Mouse (Mus musculus): ENCODE data around the gene Ncapd2.
A peak's percentile ranks its signal among the peaks of the same experiment; 100 is the strongest.

Ncapd2 gene

DNA sequence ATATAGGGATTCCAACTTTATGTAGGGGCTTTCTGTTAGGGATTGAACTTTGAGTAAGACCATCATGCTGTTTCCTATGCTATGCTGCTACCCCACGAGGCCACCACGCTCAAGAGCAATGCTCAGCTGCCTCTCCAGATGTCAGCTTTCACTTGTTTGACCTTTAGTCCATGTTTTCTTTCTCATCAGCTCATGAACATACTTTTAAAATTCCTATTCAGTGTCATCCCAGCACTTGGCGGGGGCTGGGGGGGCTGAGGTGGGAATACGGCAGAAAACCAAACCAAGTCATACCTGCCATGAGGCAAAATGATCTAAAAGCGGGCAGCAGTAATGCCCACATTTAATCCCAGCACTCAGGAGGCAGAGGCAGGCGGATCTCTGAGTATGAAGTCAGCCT, 21.6 kb upstream of the Ncapd2 start:
- no peak for DNase-seq

DNA sequence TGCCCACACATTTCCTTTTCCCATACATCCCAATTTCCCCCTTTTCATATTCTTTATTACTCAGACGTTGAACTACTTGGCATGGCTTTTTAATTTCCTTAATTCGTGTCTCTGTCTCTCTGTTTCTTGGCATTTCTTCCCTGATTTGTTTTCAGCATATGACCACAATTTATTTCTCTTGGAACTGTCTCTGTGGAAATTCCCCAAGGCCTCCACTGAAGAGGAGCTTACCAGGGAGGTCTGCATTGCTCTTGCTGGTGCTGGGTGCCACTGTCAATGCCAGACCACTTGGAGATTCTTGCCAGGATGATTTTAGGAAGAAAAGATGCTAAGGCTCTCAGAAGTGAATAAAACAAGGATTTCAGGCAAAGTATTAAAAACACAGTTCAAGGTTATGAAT, 21.1 kb upstream of the Ncapd2 start:
- DNase-seq, result no peak

DNA sequence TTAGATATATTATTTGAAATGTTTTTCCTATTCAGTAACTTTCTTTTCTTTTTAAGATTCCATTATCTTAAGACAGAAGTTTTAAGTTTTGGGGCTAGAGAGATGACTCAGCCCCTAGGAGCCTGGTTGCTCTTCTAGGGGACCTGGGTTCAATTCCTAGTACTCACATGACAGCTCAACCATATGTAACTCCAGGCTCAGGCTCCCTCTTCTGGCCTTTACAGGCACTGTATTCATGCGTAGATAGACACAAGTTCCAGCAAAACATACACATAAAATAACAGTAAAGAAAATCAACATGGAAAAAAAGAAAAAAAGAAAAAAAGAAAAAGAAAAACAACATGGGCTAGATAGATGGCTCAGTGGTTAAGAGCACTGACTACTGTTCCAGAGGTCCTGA, 18.9 kb upstream of the Ncapd2 start:
- DNase-seq, result no peak

DNA sequence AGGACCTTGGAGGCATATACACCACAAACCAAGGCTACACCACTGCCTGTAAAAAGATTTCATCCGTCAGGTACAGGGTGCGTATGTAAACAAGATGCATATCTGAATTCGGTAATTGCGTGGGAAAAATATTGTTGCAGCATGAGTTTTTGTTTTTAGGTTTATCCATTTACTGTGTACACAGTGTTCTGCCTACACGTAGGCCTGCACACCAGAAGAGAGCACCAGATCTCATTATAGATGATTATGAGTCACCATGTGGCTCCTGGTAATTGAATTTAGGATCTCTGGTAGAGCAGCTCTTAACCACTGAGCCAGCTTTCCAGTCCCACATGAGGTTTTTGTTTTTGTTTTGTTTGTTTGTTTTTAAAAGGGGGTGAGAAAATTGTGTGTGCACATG, 5.7 kb upstream of the Ncapd2 start:
- no peak for DNase-seq

DNA sequence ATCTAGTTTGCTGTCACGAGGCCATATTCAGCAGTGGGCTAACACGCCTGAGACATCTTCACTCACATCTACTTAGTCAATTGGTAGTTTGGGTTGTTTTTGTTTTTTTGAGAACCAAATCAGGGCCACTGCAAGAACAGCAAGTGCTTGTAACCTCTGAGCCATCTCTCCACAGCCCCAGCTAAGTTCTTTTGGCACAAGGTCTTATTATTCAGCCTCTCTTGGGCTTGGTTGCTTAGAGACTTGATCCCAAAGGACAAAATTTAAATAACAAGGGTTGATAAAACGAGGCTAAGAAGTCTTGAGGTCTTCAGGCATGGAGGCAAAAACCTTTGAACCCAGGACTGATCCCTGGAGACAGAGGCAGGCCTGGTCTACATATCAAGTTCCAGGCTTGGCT, 4.8 kb upstream of the Ncapd2 start:
- no peak for DNase-seq

DNA sequence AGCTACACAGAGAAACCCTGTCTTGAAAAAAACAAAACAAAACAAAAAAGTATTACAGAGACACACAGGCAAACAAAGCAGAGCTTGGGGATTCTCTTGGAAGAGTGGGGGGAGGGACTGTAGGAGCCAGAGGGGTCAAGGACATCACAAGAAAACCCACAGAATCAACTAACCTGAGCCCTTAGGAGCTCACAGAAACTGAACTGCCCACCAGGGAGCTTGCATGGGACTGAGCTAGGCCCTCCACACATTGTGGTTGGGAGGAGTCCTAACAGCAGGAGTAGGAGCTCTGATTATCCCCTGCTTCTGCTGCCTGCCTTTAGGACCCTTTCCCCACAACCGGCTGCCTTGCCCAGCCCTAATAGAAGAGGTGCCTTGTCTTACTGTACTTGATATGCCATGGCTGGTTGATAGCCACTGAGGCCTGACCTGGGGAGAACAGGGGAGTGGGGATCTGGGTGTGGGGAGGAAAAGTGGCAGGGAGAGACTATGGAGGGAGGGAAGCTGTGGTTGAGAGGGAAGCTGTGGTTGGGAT, 4.1 kb upstream of the Ncapd2 start:
- no peak for DNase-seq

DNA sequence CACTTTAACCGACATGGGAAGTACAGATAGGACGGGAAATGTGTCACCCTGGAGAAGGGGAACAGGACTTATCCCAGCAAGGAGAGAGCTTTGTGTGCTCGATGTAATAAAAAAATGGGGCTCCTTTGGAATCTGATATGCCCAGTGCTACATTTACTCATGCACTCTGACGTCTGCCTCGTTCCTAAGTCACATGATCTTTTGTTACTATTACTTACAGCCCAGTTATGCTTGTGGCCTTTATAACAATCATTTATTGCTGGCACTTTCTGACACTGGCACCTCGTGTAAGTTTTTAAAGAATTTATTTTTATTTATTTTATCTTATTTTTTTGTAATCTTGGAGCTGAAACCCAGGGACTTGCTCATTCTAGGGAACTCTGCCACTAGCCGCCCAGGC, 1.9 kb upstream of the Ncapd2 start:
- no peak for DNase-seq

DNA sequence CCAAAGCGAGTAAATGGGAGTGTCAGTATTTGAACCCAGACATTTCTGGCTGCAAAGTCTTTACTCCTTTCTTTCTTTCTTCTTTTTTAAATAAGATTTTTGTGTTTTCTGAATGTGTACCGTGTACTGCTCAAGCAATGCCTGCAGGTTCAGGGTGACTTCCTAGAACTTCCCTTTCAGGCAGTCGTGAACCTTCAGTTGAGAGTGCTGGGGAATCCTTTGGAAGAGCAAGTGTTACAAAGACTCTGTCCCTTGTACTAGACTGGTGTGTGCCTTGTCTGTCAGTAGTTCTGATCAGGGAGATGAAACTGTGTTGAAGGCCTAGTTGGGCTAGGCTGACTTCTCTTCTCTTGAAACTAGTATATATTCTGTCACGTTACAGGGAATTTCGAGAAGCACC, 1.3 kb upstream of the Ncapd2 start:
- DNase-seq, result no peak

DNA sequence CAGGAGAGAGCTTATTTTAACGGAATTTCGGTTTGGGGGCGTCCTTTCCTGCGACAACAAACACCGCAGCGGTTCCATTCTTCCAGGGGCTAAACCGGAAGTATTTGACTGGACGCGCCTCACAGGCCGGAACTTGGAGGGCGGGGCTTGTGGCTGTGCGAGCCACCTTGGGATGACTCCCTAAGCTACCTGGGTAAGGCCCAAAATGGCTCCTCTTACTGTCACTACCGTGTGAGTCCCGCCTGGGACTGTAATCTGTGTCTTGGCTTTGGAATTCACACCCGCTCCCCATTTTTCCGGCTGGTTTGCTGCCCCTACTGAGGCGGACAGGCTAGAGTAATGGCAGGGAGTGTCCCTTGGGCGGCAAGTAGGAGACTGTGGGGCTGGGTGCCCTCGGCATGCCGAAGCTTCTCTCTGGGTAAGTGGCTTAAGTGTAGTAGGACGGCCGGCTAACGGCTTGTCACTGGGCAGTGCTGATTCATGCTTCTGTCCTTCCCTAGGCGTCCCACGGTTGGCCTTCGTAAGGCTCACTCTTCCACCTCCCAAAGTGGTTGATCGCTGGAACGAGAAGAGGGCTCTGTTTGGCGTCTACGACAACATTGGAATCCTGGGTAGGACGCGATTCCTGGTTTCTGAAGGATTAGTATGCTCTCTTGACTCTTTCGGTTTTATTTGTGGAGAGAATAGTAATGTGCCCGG, 664 bp upstream of the Ncapd2 start:
- DNase-seq, result peak; percentile 88

DNA sequence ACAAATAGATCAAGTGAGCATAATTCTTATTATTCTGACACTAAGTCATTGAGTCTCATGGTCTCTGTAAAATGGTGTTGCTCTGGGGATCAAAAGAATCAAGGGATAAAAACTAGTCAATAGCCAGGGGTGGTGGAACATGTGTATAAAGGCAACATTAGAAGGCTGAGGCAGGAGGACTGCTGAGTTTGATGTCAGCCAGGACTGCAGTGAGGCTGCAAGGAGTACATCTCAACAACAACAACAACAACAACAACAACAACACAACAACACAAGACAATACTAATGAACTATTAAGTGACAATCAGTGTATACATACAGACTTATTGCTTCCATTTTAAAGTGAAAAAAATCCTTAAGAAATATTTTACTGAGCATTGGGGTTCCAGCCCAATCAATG, 685 bp downstream of the Ncapd2 start:
- DNase-seq, result no peak

DNA sequence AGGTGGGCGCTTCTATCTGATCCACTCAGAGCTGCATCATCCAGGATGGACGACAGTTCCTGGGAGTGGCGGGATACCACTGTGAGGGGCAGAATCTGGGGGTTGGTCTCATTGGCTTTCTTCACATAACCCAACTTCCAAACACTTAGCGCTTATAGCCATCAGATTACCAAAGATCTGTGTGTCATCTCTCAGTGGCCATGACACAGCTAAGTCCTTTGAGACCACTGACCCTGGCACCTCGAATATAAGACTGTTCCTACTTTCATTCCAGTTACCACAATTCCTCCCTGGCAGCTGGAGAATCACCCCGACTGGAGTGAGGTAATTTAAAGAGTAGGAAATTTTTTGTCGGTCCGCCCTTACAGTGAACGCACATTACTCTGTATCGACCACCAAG, 5.3 kb downstream of the Ncapd2 start:
- no peak for DNase-seq

DNA sequence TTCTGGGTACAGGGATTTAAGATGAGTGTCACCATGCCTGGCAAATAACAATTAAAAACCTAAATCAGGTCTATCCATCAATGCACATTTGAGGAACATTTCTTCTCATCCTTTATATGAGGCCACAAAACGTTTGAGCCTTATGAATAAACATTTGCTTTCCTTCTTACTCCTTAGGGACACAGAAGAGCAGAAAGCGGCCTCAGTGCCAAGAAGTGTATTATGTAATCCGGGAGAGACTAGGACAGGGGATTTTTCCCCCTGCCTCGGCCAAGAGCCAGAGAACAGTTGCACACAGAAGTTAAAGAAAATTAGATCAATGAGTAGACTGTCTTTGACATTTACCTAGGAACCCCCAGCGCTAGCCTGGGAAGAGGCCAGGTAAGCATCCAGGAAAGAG, 9.4 kb downstream of the Ncapd2 start:
- no peak for DNase-seq

DNA sequence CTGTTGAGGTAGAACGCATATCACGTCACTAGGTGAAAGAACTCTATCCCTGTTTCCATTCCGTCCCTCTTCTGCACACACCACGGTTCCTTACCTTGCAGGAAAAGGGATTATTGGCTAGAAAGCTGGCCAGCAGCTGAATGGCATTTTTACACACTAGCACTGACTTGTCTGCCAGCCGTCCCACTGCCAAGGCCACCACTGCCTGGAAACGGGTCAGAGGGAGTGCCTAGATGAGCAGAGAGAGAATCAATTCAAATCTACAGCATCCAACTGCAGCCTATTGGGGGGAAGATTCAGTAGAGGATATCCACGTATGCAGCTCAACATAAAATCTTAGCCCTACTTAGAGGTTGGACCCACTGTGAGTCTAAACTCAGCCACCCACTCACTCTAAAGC, 11.9 kb downstream of the Ncapd2 start:
- no peak for DNase-seq

DNA sequence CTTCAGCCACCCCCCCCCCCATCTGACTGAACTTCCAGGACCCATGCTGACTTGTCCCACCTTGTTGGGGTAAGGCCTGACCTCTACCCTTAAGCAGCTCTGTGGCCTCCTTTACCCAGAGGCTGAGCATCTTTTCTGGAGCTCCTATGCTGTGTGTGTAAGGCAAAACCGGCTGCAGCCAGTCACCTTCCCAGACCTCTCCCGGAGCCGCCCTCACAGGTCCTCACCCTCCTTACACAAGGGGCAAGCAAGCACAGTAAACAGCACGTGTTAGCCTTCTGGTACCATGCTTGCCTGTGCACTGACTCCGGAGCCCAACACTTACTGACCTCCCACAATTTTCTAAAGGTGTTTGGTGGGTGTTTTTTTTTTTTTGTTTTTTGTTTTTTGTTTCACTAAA, 16.0 kb downstream of the Ncapd2 start:
- no peak for DNase-seq

DNA sequence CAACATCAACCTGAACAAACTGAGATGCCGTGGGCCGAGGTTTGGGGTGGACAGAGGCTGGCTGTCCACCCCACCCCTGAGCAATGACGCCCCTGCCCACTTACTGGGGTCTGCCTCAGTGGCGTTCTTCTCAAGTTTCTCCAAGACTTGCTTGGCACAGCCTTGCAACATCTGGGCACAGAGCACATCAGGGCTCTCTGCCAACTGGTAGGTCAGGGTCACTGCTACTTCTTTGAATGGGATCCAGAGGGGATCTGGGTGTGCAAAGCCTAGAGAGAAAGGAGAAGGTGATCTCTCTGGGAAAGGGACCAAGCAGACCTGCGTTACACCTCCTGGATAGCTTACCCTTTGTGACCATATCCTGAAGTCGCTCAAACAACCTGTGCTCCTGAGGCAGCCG, 18.2 kb downstream of the Ncapd2 start:
- DNase-seq, result no peak

DNA sequence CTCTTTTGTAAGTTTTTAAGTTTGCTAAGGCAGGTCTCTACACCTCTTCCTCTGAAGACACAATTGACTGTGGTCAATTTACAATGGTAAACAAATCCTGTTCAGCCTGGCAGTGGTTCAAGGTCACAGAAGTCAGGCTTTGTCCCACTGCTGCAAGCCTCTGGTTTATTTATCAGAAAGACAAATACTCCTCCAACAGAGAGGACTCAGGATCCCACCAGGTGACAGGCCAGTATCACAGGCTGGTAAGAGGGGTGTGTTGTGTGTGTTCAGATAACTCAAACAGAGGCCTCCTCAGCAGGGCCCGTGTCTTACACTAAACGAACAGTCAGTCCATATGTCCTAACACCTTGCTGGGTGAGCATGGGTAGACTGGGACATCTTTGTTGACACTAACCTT, 19.0 kb downstream of the Ncapd2 start:
- no peak for DNase-seq

DNA sequence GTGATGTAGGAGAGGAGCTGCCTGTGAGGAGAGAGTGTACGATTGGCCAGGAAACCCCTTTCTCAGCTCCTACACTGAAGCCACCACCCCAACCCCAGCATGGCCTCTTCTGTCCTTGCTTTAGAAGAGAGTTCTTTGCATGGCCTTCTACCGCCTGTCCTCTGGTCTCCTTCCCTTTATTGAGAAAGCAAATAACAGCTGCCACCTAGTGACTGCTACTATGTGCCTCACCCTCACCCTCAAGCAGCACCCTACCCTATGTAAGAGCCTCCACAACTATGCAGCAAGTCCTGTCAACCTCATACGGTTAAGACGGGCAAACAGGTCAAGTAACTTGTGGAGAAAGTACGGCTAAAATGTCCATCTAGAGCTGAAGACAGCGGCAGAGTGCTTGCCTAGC, 21.3 kb downstream of the Ncapd2 start:
- DNase-seq, result no peak

DNA sequence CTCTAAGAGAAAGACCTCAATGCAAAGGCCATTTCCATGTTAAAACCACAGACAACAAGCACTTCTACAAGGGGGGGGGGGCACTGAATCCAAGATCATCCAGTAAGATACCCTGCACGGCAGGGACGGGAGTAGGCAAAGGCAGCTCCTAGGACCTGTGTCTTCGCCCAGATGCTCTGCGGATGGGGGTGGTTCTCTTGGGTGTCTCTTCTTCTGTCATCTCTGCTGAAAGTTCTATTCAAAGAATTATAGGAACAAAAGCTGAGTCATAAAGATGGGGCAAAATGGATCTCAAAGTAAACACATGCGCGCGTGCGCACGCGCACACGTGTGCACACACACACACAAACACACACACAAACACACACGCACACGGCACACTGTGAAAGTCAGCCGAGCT, 23.4 kb downstream of the Ncapd2 start:
- DNase-seq, result no peak

DNA sequence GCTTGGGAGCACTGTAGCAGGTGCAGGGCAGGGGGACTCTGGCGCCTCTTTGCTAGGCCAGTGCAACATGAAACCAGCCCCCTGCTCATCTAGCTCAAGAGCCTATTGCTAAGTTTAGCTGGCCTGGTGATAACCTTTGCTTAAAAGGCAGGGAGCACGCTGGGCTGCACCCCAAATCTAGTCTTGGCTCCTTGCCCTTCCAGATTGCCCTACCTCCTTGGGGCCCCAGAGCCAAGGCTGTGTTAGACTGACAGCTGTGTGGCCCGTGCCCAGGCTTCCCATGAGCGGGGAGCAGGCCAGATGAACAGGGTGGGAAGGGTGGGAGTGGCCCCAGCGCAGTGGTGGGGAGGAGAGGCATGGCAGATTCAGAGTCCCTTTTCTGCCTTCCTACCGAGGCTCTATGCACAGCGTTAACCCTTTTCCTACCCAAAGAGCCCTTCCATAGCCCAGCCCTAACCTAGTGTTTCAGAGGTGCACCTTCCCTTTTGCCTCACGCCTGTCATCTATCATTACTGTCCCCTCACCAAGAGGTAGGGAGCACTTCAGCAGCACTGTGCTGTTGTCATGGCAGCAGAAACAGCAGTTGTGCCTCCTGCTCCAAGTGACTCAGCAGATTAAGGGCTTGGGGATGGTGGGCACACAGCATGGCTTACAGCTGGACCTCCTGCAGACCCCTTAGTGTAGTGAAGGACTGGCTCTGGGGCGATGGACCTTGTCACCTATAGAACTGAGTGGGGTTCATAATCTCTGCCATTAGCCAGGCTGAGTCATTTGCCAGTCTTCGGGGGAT, 24.4 kb downstream of the Ncapd2 start:
- DNase-seq, result no peak

DNA sequence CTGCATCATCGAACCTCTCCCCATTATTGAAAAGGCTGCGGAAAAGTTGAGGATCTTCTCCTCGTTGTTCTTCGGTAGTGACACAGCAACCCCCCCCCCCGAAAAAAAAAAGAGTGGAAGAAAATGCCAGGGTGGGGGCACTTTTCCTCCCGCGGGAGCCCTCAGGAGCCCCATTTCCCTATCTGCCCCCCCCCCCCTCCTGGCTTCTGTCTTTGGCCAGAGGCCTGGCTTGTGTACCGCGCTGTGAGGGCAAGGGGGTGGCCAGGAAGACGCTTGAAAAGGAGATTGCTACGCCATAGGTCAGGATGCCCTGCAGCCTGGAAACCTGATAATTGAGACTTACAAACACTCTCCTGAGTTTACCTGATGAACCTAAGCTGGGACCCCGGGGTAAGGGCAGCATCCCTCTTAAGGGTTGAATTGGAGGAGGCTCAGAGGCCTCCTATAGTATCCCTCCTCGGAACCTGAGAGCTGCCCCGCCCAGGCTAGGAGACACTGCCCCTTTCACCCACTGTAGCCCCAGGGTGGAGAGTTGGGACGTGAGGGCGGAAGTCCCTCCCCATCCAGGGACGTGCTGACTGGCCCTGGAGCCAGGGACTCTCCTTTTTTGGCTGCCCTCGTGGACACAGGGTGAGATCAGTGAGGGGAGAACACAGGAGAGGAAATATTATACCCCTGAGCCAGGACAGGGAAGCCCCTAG, 25.3 kb downstream of the Ncapd2 start, which contains the start of gene Gapdh:
Gene Gapdh (minus strand): TSS at position 417 of the 701 bp plus-strand sequence.
- no peak for DNase-seq

DNA sequence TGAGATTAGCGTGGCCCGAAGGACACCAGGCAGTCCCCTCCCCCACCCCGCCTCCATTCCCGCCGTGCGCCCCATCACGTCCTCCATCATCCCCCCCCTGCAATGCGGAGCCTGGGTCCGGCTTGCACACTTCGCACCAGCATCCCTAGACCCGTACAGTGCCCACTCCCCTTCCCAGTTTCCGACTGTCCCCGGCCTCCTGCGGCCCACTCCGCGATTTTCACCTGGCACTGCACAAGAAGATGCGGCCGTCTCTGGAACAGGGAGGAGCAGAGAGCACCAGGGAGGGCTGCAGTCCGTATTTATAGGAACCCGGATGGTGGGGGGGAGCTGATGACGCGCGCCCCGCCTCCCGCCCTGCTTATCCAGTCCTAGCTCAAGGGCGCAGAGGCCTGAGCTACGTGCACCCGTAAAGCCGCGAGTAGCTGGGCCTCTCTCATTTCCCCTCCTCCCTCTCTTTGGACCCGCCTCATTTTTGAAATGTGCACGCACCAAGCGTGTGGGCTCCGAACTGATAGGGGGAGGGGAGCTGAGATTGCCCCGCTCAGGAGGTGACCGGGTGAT, 26.1 kb downstream of the Ncapd2 start:
- peak; percentile 94 for DNase-seq

DNA sequence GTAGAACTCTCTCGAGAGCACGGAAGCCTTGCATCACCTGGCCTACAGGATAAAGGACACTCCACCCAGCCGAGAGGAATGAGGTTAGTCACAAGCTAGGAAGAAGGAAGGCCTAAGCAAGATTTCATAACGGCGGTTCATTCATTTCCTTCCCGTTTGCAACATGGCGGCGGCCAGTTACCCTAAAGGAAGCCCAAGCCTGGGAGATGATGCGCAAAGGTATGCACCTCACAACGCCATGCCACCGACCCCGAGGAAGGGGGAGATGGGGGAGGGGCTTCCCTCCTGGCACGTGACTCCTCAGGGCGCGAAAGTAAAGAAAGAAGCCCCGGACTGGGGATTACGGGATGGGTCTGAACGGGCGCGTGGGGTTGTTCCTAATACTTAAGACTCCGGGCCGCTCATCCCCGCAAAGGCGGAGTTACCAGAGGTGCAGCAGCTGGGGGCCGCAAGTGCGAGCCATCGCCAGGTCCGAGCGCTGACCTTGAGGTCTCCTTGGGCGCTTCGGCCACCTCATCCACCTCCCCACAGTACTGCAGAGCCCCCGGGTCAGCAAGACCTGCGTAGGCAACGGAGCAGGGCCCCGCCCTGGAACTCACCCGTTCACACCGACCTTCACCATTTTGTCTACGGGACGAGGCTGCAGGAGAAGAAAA, 26.7 kb downstream of the Ncapd2 start:
- peak; percentile 49 for DNase-seq
